Mouse (Mus musculus): ENCODE data around the gene Tubg1. TPM values are rescaled to one million over a fixed set of nuclear protein-coding genes. Genes with fewer than 3 reads are reported as not detected.

Gene Tubg1
- polyA plus RNA-seq, 1 experiment = 14.4 TPM

- no peak for TF ChIP-seq POLR2A (IDR thresholded peaks at IDR 0.05; ENCODE audit: borderline replicate concordance, extremely low read depth, low read depth, low read length)
- TF ChIP-seq CTCF (IDR thresholded peaks at IDR 0.05; ENCODE audit: insufficient read depth, low read length) = no peak
- H3K4me3 ChIP-seq (replicated peaks; ENCODE audit: extremely low read depth, low read depth, low read length) = peak overlapping the region; percentile 87
- 24% methylated on average over 19 of the region's 19 CpGs for WGBS
- H3K4me1 ChIP-seq (ENCODE audit: control insufficient read depth, insufficient read depth, low read length) = peaks cover 12% of the 10 kb centered on the region
- no peak for DNase-seq
Observed at GRCm38 (mm10) chr11:101083083-101083697, 36.5 kb upstream of the Tubg1 start.

DNA sequence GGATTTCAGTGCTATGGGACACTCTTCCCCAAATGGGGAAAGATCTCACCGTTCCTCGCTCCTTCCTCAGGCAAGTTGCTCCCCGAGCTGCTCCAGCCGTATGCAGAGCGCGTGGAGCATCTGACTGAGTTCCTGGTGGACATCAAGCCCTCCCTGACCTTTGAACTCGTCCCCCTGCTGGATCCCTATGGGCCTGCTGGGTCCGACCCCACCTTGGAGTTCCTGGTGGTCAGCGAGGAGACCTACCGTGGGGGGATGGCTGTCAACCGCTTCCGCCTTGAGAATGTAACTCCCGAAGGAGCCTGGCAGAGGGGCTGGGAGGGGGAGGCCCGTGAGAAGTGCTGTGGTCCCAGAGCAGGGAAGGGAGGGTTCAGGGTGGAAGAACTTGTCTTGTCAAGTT is 35.5 kb upstream of the Tubg1 start:
- peaks cover 12% of the 10 kb centered on the region for H3K4me1 ChIP-seq (ENCODE audit: control insufficient read depth, insufficient read depth, low read length)
- TF ChIP-seq CTCF (IDR thresholded peaks at IDR 0.05; ENCODE audit: insufficient read depth, low read length) (no peak), POLR2A (IDR thresholded peaks at IDR 0.05; ENCODE audit: borderline replicate concordance, extremely low read depth, low read depth, low read length) (no peak)

GRCm38 (mm10) chr11:101084811-101085210 is 34.9 kb upstream of the Tubg1 start:
- WGBS = 94% methylated on average over 12 of the region's 12 CpGs

More for the DNA sequence above, 35.5 kb upstream of the Tubg1 start:
- DNase-seq = no peak
- no peak overlapping the region for H3K4me3 ChIP-seq (replicated peaks; ENCODE audit: extremely low read depth, low read depth, low read length)
- WGBS = 84% methylated on average over 14 of the region's 14 CpGs

GRCm38 (mm10) chr11:101085617-101086322 is 34.0 kb upstream of the Tubg1 start:
- Histone ChIP-seq H3K4me3 (replicated peaks; ENCODE audit: extremely low read depth, low read depth, low read length) (no peak overlapping the region), H3K4me1 (ENCODE audit: control insufficient read depth, insufficient read depth, low read length) (peaks cover 12% of the 10 kb centered on the region)
- TF ChIP-seq CTCF (IDR thresholded peaks at IDR 0.05; ENCODE audit: insufficient read depth, low read length) (no peak), POLR2A (IDR thresholded peaks at IDR 0.05; ENCODE audit: borderline replicate concordance, extremely low read depth, low read depth, low read length) (no peak)
- WGBS = 94% methylated on average over 18 of the region's 18 CpGs
- no peak for DNase-seq

More at GRCm38 (mm10) chr11:101084811-101085210, 34.9 kb upstream of the Tubg1 start:
- H3K4me3 ChIP-seq (replicated peaks; ENCODE audit: extremely low read depth, low read depth, low read length) = no peak overlapping the region
- no peak for DNase-seq
- no peak for TF ChIP-seq CTCF (IDR thresholded peaks at IDR 0.05; ENCODE audit: insufficient read depth, low read length)
- no peak for TF ChIP-seq POLR2A (IDR thresholded peaks at IDR 0.05; ENCODE audit: borderline replicate concordance, extremely low read depth, low read depth, low read length)
- H3K4me1 ChIP-seq (ENCODE audit: control insufficient read depth, insufficient read depth, low read length) = peaks cover 12% of the 10 kb centered on the region

- H3K4me3 ChIP-seq (replicated peaks; ENCODE audit: extremely low read depth, low read depth, low read length) = no peak overlapping the region
- TF ChIP-seq POLR2A (IDR thresholded peaks at IDR 0.05; ENCODE audit: borderline replicate concordance, extremely low read depth, low read depth, low read length) (no peak), CTCF (IDR thresholded peaks at IDR 0.05; ENCODE audit: insufficient read depth, low read length) (no peak)
- no peak for DNase-seq
- 67% methylated on average over 6 of the region's 6 CpGs for WGBS
- peaks cover 12% of the 10 kb centered on the region for H3K4me1 ChIP-seq (ENCODE audit: control insufficient read depth, insufficient read depth, low read length)
Observed at GRCm38 (mm10) chr11:101086323-101086674, 33.4 kb upstream of the Tubg1 start.

DNA sequence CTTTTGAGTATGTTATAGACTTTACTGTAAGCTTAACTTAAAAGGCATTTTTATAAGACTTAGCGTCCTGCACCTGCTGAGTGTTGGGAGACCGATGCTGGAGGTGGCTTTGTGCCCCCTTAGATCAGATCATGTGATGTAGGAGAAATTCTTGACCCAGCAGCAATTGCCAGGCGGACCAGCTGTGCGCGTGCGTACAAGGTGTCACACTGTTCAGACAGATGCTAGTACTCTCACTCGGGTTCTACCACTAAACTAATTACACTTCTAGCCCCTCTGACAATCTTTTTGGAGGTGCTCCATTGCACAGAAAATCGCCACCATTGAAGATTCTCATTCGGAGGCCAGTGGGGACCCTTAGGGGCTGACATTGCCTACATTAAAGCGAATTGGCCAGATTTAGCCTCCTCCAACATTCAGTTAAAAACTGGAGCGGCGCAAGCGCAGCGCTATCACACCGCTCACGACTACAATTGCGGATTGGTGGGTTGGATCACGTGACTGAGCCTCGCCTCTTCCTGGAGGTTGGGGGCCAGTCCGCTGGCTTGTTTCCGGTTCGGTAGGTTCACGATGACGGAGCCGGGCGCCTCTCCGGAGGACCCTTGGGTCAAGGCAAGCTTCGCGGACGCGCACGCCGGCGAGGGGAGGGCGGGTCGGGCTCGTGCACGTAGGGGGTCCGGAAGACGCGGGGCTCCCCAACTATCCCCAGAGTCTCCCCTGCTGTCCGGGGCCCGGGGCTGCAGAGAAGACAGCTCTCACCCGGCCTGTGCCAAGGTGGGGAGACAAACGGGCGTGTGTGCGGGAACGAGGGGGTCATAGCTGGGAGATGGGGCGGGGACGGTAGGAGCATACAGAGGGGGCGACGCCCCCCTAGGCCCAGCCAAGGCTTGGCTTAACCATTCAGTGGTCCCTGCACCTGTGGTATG is 32.7 kb upstream of the Tubg1 start, which contains the start of gene Mlx:
Mlx (plus strand) TSS at position 522 of the 926 bp plus-strand sequence.
- peaks cover 12% of the 10 kb centered on the region for H3K4me1 ChIP-seq (ENCODE audit: control insufficient read depth, insufficient read depth, low read length)
- DNase-seq = peak; percentile 85
- 1% methylated on average over 52 of the region's 52 CpGs for WGBS
- H3K4me3 ChIP-seq (replicated peaks; ENCODE audit: extremely low read depth, low read depth, low read length) = peak within 1 kb of the TSS; percentile 85
- no peak for TF ChIP-seq CTCF (IDR thresholded peaks at IDR 0.05; ENCODE audit: insufficient read depth, low read length)
- peak; percentile 76; the same call in 1 of the 2 replicates for TF ChIP-seq POLR2A (IDR thresholded peaks at IDR 0.05; ENCODE audit: borderline replicate concordance, extremely low read depth, low read depth, low read length)

GRCm38 (mm10) chr11:101087682-101088055 is 32.1 kb upstream of the Tubg1 start:
- peaks cover 12% of the 10 kb centered on the region for H3K4me1 ChIP-seq (ENCODE audit: control insufficient read depth, insufficient read depth, low read length)
- TF ChIP-seq POLR2A (IDR thresholded peaks at IDR 0.05; ENCODE audit: borderline replicate concordance, extremely low read depth, low read depth, low read length) (no peak), CTCF (IDR thresholded peaks at IDR 0.05; ENCODE audit: insufficient read depth, low read length) (no peak)
- 6% methylated on average over 8 of the region's 8 CpGs for WGBS
- DNase-seq = no peak
- H3K4me3 ChIP-seq (replicated peaks; ENCODE audit: extremely low read depth, low read depth, low read length) = peak overlapping the region; percentile 85

GRCm38 (mm10) chr11:101089931-101090330 is 29.8 kb upstream of the Tubg1 start:
- TF ChIP-seq CTCF (IDR thresholded peaks at IDR 0.05; ENCODE audit: insufficient read depth, low read length) = no peak
- TF ChIP-seq POLR2A (IDR thresholded peaks at IDR 0.05; ENCODE audit: borderline replicate concordance, extremely low read depth, low read depth, low read length) = no peak
- Histone ChIP-seq H3K4me1 (ENCODE audit: control insufficient read depth, insufficient read depth, low read length) (peaks cover 12% of the 10 kb centered on the region), H3K4me3 (replicated peaks; ENCODE audit: extremely low read depth, low read depth, low read length) (no peak overlapping the region)
- 85% methylated on average over 1 of the region's 1 CpGs for WGBS
- DNase-seq = no peak

DNA sequence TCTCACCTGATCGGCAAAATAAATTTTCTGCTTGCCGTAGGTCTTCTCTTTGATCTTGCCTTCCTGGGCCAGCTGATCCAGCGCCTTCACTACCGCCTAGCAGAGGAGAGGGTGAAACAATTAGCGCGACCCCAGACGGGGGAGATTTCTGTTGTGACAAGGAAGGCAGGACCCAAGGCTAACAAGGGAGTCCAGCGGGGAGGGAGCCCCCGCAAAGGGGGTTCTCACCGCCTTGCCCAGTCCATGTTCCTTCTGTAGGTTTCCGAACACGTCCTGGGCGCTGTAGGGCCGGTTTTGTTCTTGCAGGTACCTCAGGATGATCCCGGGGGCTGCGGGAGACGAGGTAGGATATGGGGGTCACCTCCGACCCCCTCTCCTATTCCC is 24.8 kb upstream of the Tubg1 start:
- no peak for DNase-seq
- H3K4me3 ChIP-seq (replicated peaks; ENCODE audit: extremely low read depth, low read depth, low read length) = peak overlapping the region; percentile 91
- WGBS = 2% methylated on average over 18 of the region's 18 CpGs
- TF ChIP-seq POLR2A (IDR thresholded peaks at IDR 0.05; ENCODE audit: borderline replicate concordance, extremely low read depth, low read depth, low read length) (no peak), CTCF (IDR thresholded peaks at IDR 0.05; ENCODE audit: insufficient read depth, low read length) (no peak)
- peaks cover 4% of the 10 kb centered on the region for H3K4me1 ChIP-seq (ENCODE audit: control insufficient read depth, insufficient read depth, low read length)
